Mouse (Mus musculus) urinary bladder, postnatal 36 days (tissue): ENCODE results near the gene Napepld.
"Not testable (repeated sequence)": the region's sequence is repeated elsewhere in the genome, so short reads cannot be mapped to it uniquely, and the experiment has no call there.

Experiments
- DNase-seq, 2 experiments: peaks; one replicate each; pipeline ENCODE4 v3.0.0; 2022; ENCODE audit warnings: low spot score in 2 of 2, mixed read lengths in 1 of 2

The Napepld gene

GRCm38 (mm10) chr5:21667191-21668137 is 33.7 kb downstream of the Napepld start:
- DNase-seq, result no peak

GRCm38 (mm10) chr5:21663081-21663480 is 38.1 kb downstream of the Napepld start:
- no peak for DNase-seq

- no peak for DNase-seq
Measured at GRCm38 (mm10) chr5:21660850-21661249, 40.3 kb downstream of the Napepld start.

GRCm38 (mm10) chr5:21658623-21659395 is 42.4 kb downstream of the Napepld start:
- DNase-seq, result peak; percentile 69 to 82

GRCm38 (mm10) chr5:21658038-21658437 is 43.2 kb downstream of the Napepld start:
- no peak for DNase-seq

GRCm38 (mm10) chr5:21656912-21657311 is 44.3 kb downstream of the Napepld start:
- no peak for DNase-seq

GRCm38 (mm10) chr5:21651885-21652612 is 49.1 kb downstream of the Napepld start:
- DNase-seq, result no peak

- no peak for DNase-seq
Measured at GRCm38 (mm10) chr5:21650736-21651135, 50.5 kb downstream of the Napepld start.

GRCm38 (mm10) chr5:21646133-21646491 is 55.1 kb downstream of the Napepld start:
- no peak for DNase-seq

GRCm38 (mm10) chr5:21645439-21646132 is 55.6 kb downstream of the Napepld start, which contains the start of the genes Fbxl13 and Armc10:
Gene Fbxl13, minus strand, starts transcription at chr5:21645634.
Gene Armc10, plus strand, starts transcription at chr5:21645813.
- DNase-seq, result peak; percentile 77 to 84

- no peak for DNase-seq
Measured at GRCm38 (mm10) chr5:21644891-21645438, 56.2 kb downstream of the Napepld start.

- DNase-seq, result no peak
Measured at GRCm38 (mm10) chr5:21643606-21644005, 57.6 kb downstream of the Napepld start.

- peak in 1 of 2 experiments; percentile 13 for DNase-seq
Measured at GRCm38 (mm10) chr5:21640961-21641360, 60.2 kb downstream of the Napepld start.

- no peak for DNase-seq
Measured at GRCm38 (mm10) chr5:21625916-21626315, 75.3 kb downstream of the Napepld start.

GRCm38 (mm10) chr5:21616450-21617009 is 84.7 kb downstream of the Napepld start:
- no peak for DNase-seq

- not testable (repeated sequence) for DNase-seq
Measured at GRCm38 (mm10) chr5:21614299-21614698, 86.9 kb downstream of the Napepld start.
